Mouse (Mus musculus): Measurements from ENCODE around the gene Ptpn6. TPM values are rescaled to one million over a fixed set of nuclear protein-coding genes. Genes with fewer than 3 reads are reported as not detected.
A peak's percentile ranks its signal among the peaks of the same experiment; 100 is the strongest.

The Ptpn6 gene
- total and polyA plus RNA-seq, 3 experiments: 91.9 to 184 TPM; not detected in 1

DNA sequence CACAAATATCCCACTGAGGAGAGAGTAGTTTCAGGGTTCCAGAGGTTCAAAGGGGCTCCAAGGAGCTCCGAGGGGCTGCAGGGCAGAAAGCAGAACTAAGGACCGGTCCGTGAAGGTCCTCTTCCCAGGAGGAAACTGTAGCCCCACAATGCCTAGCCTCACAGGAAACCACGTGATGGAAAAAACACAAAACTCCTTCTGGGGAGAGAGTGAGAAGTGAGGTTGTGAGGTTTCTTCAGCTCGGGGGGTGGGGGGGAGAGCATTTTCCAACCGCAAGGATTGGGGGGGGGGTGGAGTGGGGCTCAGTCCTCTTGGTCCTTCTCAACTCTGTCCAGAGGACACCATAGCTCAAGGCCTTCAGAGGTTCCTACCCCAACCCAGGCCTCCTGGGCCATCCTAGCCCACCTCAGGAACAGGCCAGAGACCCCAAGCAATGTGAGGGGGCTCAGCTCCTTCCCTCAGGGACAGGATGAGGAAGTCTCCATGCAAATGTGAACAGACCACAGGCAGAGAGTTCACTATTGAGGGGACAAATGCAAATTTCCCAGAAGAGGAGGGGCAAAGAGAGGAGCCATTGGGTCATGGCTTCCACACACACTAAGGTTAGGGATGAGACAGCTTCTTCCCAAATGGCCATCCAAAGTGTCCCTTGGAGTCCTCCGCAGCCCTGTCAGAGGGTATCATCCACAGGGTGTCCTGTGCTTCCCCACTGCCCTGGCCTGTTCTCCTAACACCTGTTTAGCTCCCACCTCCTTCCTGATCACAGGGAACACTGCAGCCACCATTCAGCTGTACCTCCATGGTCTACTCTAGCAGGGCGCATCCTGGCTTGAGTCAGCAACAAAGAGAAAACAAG is 8.4 kb downstream of the Ptpn6 start:
- peaks cover 14 to 30% of the 10 kb centered on the region in 2 experiments for H3K4me1 ChIP-seq (ENCODE audit: control insufficient read depth in 1 of 2, insufficient read depth in 2 of 2, low read length in 2 of 2)
- no peak overlapping the region for H3K4me3 ChIP-seq (ENCODE audit: control insufficient read depth in 1 of 2, insufficient read depth in 1 of 2, low read depth in 2 of 2, low read length in 2 of 2)
- H3K27ac ChIP-seq (ENCODE audit: control insufficient read depth, low read depth, low read length): peak overlapping the region; percentile 4; the same call in 1 of the 2 replicates
- DNase-seq (ENCODE audit: low read depth, low spot score): no peak
- no peaks in the 10 kb centered on the region for H3K27me3 ChIP-seq (ENCODE audit: control insufficient read depth in 1 of 2, insufficient read depth in 2 of 2, low read length in 2 of 2)
- H3K36me3 ChIP-seq (ENCODE audit: control insufficient read depth in 1 of 2, insufficient read depth in 2 of 2, low read length in 2 of 2): peaks cover 3 to 27% of the 10 kb centered on the region in 2 experiments
- peaks cover 16% of the 10 kb centered on the region for H3K79me2 ChIP-seq (ENCODE audit: control insufficient read depth, insufficient read depth, low read length, poor library complexity)
- H3K9me3 ChIP-seq (replicated peaks; ENCODE audit: insufficient read depth, low read length): no peaks in the 10 kb centered on the region
- peak overlapping the region; percentile 13; the same call in 1 of the 2 replicates for H3K9ac ChIP-seq (ENCODE audit: control insufficient read depth, low read depth, low read length, poor library complexity, severe bottlenecking)
- TF ChIP-seq USF1 (IDR thresholded peaks at IDR 0.05; ENCODE audit: low read depth, low read length) (peak; percentile 80), USF2 (IDR thresholded peaks at IDR 0.05; ENCODE audit: borderline replicate concordance in 1 of 2, insufficient read depth in 1 of 2, low read depth in 1 of 2, low read length in 2 of 2) (peak in 1 of 2 experiments; percentile 38; a peak in 1 of 4 replicates), MYC (IDR thresholded peaks at IDR 0.05; ENCODE audit: low read depth, low read length) (no peak)

GRCm38 (mm10) chr6:124728621-124729020 is 9.9 kb downstream of the Ptpn6 start:
- Histone ChIP-seq H3K27ac (ENCODE audit: control insufficient read depth, low read depth, low read length) (no peak overlapping the region), H3K9ac (ENCODE audit: control insufficient read depth, low read depth, low read length, poor library complexity, severe bottlenecking) (no peak overlapping the region)

GRCm38 (mm10) chr6:124724472-124724871 is 14.0 kb downstream of the Ptpn6 start:
- no peak overlapping the region for H3K27ac ChIP-seq (ENCODE audit: control insufficient read depth, low read depth, low read length)
- H3K4me3 ChIP-seq (ENCODE audit: control insufficient read depth in 1 of 2, insufficient read depth in 1 of 2, low read depth in 2 of 2, low read length in 2 of 2): no peak overlapping the region
- no peak overlapping the region for H3K9ac ChIP-seq (ENCODE audit: control insufficient read depth, low read depth, low read length, poor library complexity, severe bottlenecking)
- TF ChIP-seq ZNF384 (IDR thresholded peaks at IDR 0.05; ENCODE audit: low read depth, low read length) (no peak), MAFK (IDR thresholded peaks at IDR 0.05; ENCODE audit: borderline replicate concordance, low read depth, low read length) (peak; percentile 80)
- no peak for DNase-seq (ENCODE audit: low read depth, low spot score)
- H3K9me3 ChIP-seq (replicated peaks; ENCODE audit: insufficient read depth, low read length): no peaks in the 10 kb centered on the region
- H3K79me2 ChIP-seq (ENCODE audit: control insufficient read depth, insufficient read depth, low read length, poor library complexity): no peaks in the 10 kb centered on the region
- peaks cover 3 to 4% of the 10 kb centered on the region in 2 experiments for H3K36me3 ChIP-seq (ENCODE audit: control insufficient read depth in 1 of 2, insufficient read depth in 2 of 2, low read length in 2 of 2)
- peaks cover 0 to 7% of the 10 kb centered on the region in 2 experiments; a peak in 2 of 4 replicates for H3K4me1 ChIP-seq (ENCODE audit: control insufficient read depth in 1 of 2, insufficient read depth in 2 of 2, low read length in 2 of 2)
- H3K27me3 ChIP-seq (ENCODE audit: control insufficient read depth in 1 of 2, insufficient read depth in 2 of 2, low read length in 2 of 2): no peaks in the 10 kb centered on the region

More at GRCm38 (mm10) chr6:124728621-124729020, 9.9 kb downstream of the Ptpn6 start:
- Histone ChIP-seq H3K4me3 (ENCODE audit: control insufficient read depth in 1 of 2, insufficient read depth in 1 of 2, low read depth in 2 of 2, low read length in 2 of 2) (no peak overlapping the region), H3K9me3 (replicated peaks; ENCODE audit: insufficient read depth, low read length) (no peaks in the 10 kb centered on the region), H3K79me2 (ENCODE audit: control insufficient read depth, insufficient read depth, low read length, poor library complexity) (peaks cover 16% of the 10 kb centered on the region), H3K4me1 (ENCODE audit: control insufficient read depth in 1 of 2, insufficient read depth in 2 of 2, low read length in 2 of 2) (peaks cover 5 to 18% of the 10 kb centered on the region in 2 experiments), H3K36me3 (ENCODE audit: control insufficient read depth in 1 of 2, insufficient read depth in 2 of 2, low read length in 2 of 2) (peaks cover 3 to 18% of the 10 kb centered on the region in 2 experiments), H3K27me3 (ENCODE audit: control insufficient read depth in 1 of 2, insufficient read depth in 2 of 2, low read length in 2 of 2) (no peaks in the 10 kb centered on the region)
- TF ChIP-seq ZNF384 (IDR thresholded peaks at IDR 0.05; ENCODE audit: low read depth, low read length): no peak
- no peak for TF ChIP-seq MAZ (IDR thresholded peaks at IDR 0.05; ENCODE audit: low read depth, low read length)
- no peak for TF ChIP-seq RAD21 (IDR thresholded peaks at IDR 0.05; ENCODE audit: low read depth, low read length)
- TF ChIP-seq CHD2 (IDR thresholded peaks at IDR 0.05; ENCODE audit: low read length): no peak
- no peak for TF ChIP-seq ZKSCAN1 (IDR thresholded peaks at IDR 0.05; ENCODE audit: low read depth, low read length)
- TF ChIP-seq ELF1 (IDR thresholded peaks at IDR 0.05; ENCODE audit: low read depth, low read length): no peak
- no peak for TF ChIP-seq EP300 (IDR thresholded peaks at IDR 0.05; ENCODE audit: low read depth in 1 of 2, low read length in 2 of 2)
- no peak for TF ChIP-seq TBP (IDR thresholded peaks at IDR 0.05; ENCODE audit: low read depth, low read length)
- no peak for TF ChIP-seq RCOR1 (IDR thresholded peaks at IDR 0.05; ENCODE audit: low read depth, low read length)
- TF ChIP-seq MXI1 (IDR thresholded peaks at IDR 0.05; ENCODE audit: low read depth, low read length): no peak
- TF ChIP-seq ETS1 (IDR thresholded peaks at IDR 0.05; ENCODE audit: low read depth, low read length): no peak
- TF ChIP-seq MAX (IDR thresholded peaks at IDR 0.05; ENCODE audit: low read length): no peak
- no peak for TF ChIP-seq ZMIZ1 (IDR thresholded peaks at IDR 0.05; ENCODE audit: low read depth, low read length)
- no peak for TF ChIP-seq NRF1 (IDR thresholded peaks at IDR 0.05; ENCODE audit: insufficient read depth, low read depth, low read length, poor library complexity, severe bottlenecking)
- no peak for DNase-seq (ENCODE audit: low read depth, low spot score)
